Mouse (Mus musculus) testis, adult 2 months (tissue): ENCODE results near the gene Retreg2. TPM values are rescaled to one million over a fixed set of nuclear protein-coding genes. Genes with fewer than 3 reads are reported as not detected.

Source experiments
- H3K27ac ChIP-seq: fragments of 200-500 bp; 2 replicates; pipeline ENCODE4 v1.5.1; 2012; ENCODE audit warnings: low read depth, low read length; ENCODE audit not compliant: control insufficient read depth, insufficient read depth
- H3K27me3 ChIP-seq: fragments of 200-500 bp; 2 replicates; pipeline ENCODE4 v1.6.1; 2012; ENCODE audit warnings: mild to moderate bottlenecking, low read length, moderate library complexity; ENCODE audit not compliant: control insufficient read depth, insufficient read depth
- H3K36me3 ChIP-seq: fragments of 200-500 bp; 2 replicates; pipeline ENCODE4 v1.6.1; 2012; ENCODE audit warnings: mild to moderate bottlenecking, low read length; ENCODE audit not compliant: control insufficient read depth, insufficient read depth
- H3K4me1 ChIP-seq: fragments of 200-500 bp; 2 replicates; pipeline ENCODE4 v1.6.1; 2012; ENCODE audit warnings: low read length; ENCODE audit not compliant: control insufficient read depth, insufficient read depth
- H3K4me3 ChIP-seq: fragments of 200-500 bp; 2 replicates; pipeline ENCODE4 v1.5.1; 2012; ENCODE audit warnings: low read depth, mild to moderate bottlenecking, low read length, moderate library complexity, mixed read lengths; ENCODE audit not compliant: control insufficient read depth
- CTCF ChIP-seq: fragments of 200-500 bp; IDR thresholded peaks from 2 replicates; pipeline ENCODE4 v1.5.1; 2012; ENCODE audit warnings: low read depth, mild to moderate bottlenecking, inconsistent platforms, low read length, moderate library complexity; ENCODE audit not compliant: control insufficient read depth, insufficient read depth, insufficient replicate concordance
- POLR2A ChIP-seq: fragments of 200-500 bp; IDR thresholded peaks from 2 replicates; pipeline ENCODE4 v1.6.1; 2012; ENCODE audit warnings: low read depth, mild to moderate bottlenecking, inconsistent platforms, low read length, moderate library complexity; ENCODE audit not compliant: control insufficient read depth
- polyA plus RNA-seq: library from polyadenylated mRNA; depleted of rRNA; stranded (reverse); fragments of >200 nt; gene quantifications from 2 replicates; pipeline ENCODE4 v1.2.3, GENCODE M21; 2012

Retreg2 gene
- polyA plus RNA-seq, 1 experiment, result 211 TPM

GRCm38 (mm10) chr1:75136293-75136692 is 6.3 kb upstream of the Retreg2 start:
- Histone ChIP-seq H3K4me3 (no peak overlapping the region), H3K4me1 (peaks cover 4% of the 10 kb centered on the region), H3K27me3 (no peaks in the 10 kb centered on the region), H3K36me3 (no peaks in the 10 kb centered on the region), H3K27ac (no peak overlapping the region)
- TF ChIP-seq CTCF, result no peak
- no peak for TF ChIP-seq POLR2A

- H3K27ac ChIP-seq, result no peak overlapping the region
- H3K36me3 ChIP-seq, result no peaks in the 10 kb centered on the region
- H3K4me1 ChIP-seq, result peaks cover 4% of the 10 kb centered on the region
- H3K27me3 ChIP-seq, result no peaks in the 10 kb centered on the region
- H3K4me3 ChIP-seq, result no peak overlapping the region
- TF ChIP-seq CTCF (no peak), POLR2A (no peak)
Observed at GRCm38 (mm10) chr1:75136730-75137129, 5.8 kb upstream of the Retreg2 start.

- no peaks in the 10 kb centered on the region for H3K36me3 ChIP-seq
- H3K4me3 ChIP-seq, result no peak overlapping the region
- H3K4me1 ChIP-seq, result peaks cover 6% of the 10 kb centered on the region
- TF ChIP-seq CTCF, result no peak
- no peak for TF ChIP-seq POLR2A
- no peak overlapping the region for H3K27ac ChIP-seq
- no peaks in the 10 kb centered on the region for H3K27me3 ChIP-seq
Observed at GRCm38 (mm10) chr1:75138448-75138847, 4.1 kb upstream of the Retreg2 start.

- H3K4me3 ChIP-seq, result peak overlapping the region; percentile 87
- TF ChIP-seq CTCF, result no peak
- no peak for TF ChIP-seq POLR2A
- no peaks in the 10 kb centered on the region for H3K27me3 ChIP-seq
- H3K4me1 ChIP-seq, result peaks cover 11% of the 10 kb centered on the region
- peak overlapping the region; percentile 95 for H3K27ac ChIP-seq
- H3K36me3 ChIP-seq, result no peaks in the 10 kb centered on the region
Observed at GRCm38 (mm10) chr1:75140601-75141190, 1.9 kb upstream of the Retreg2 start.

GRCm38 (mm10) chr1:75141486-75142190 is 940 bp upstream of the Retreg2 start:
- H3K4me1 ChIP-seq, result peaks cover 11% of the 10 kb centered on the region
- H3K4me3 ChIP-seq, result peak overlapping the region; percentile 87
- peak overlapping the region; percentile 95 for H3K27ac ChIP-seq
- TF ChIP-seq CTCF, result peak; percentile 19; the same call in 1 of the 2 replicates
- TF ChIP-seq POLR2A, result no peak
- peaks cover 1% of the 10 kb centered on the region; the same call in 1 of the 2 replicates for H3K36me3 ChIP-seq
- no peaks in the 10 kb centered on the region for H3K27me3 ChIP-seq

- Histone ChIP-seq H3K36me3 (peaks cover 5% of the 10 kb centered on the region), H3K27me3 (no peaks in the 10 kb centered on the region), H3K27ac (no peak overlapping the region), H3K4me3 (no peak overlapping the region), H3K4me1 (peaks cover 11% of the 10 kb centered on the region)
- no peak for TF ChIP-seq POLR2A
- no peak for TF ChIP-seq CTCF
Observed at GRCm38 (mm10) chr1:75145589-75145988, 3.0 kb downstream of the Retreg2 start.

GRCm38 (mm10) chr1:75147411-75148135 is 5.0 kb downstream of the Retreg2 start:
- peaks cover 6% of the 10 kb centered on the region for H3K4me1 ChIP-seq
- TF ChIP-seq CTCF, result no peak
- TF ChIP-seq POLR2A, result no peak
- no peak overlapping the region for H3K27ac ChIP-seq
- peaks cover 5% of the 10 kb centered on the region for H3K36me3 ChIP-seq
- H3K4me3 ChIP-seq, result no peak overlapping the region
- H3K27me3 ChIP-seq, result no peaks in the 10 kb centered on the region
